Mouse (Mus musculus): ENCODE data around the gene Vkorc1l1. TPM values are rescaled to one million over a fixed set of nuclear protein-coding genes. Genes with fewer than 3 reads are reported as not detected.

Gene Vkorc1l1
- 10 to 100 TPM; 15.3 to 17.9 TPM for polyA plus RNA-seq (2017; shearing (Covaris generic))

GRCm38 (mm10) chr5:129941495-129942045, at the start of gene Vkorc1l1:
Gene Vkorc1l1, plus strand, starts transcription at chr5:129941970.

GRCm38 (mm10) chr5:129895198-129896088, 46.3 kb upstream of the Vkorc1l1 start, which contains the start of gene Zbed5:
Gene Zbed5, plus strand, starts transcription at chr5:129895723.

GRCm38 (mm10) chr5:129898449-129898848, 43.3 kb upstream of the Vkorc1l1 start, which contains the start of gene Phkg1:
Gene Phkg1, minus strand, starts transcription at chr5:129898549.

GRCm38 (mm10) chr5:129908242-129908965, 33.4 kb upstream of the Vkorc1l1 start, which contains the start of gene Nupr1l:
Gene Nupr1l, plus strand, starts transcription at chr5:129908540.

GRCm38 (mm10) chr5:130002301-130003146, 60.8 kb downstream of the Vkorc1l1 start, which contains the start of gene Gusb:
Gene Gusb, minus strand, starts transcription at chr5:130003049.

GRCm38 (mm10) chr5:130029142-130029897, 87.5 kb downstream of the Vkorc1l1 start, which contains the start of the genes Asl and Crcp:
Gene Asl, minus strand, starts transcription at chr5:130029247.
Gene Crcp, plus strand, starts transcription at chr5:130029290.

Other genes starting within 250 kb of the Vkorc1l1 start
- under 1 TPM; 0.30 to 0.54 TPM for gene Sept14, start 233.5 kb upstream of the Vkorc1l1 start, polyA plus RNA-seq (2017; shearing (Covaris generic))
- gene Mrps17, start 226.5 kb upstream of the Vkorc1l1 start, polyA plus RNA-seq (2017; shearing (Covaris generic)): 100 to 1,000 TPM in 1 of 2 experiments, 10 to 100 TPM in 1; 89.5 to 115 TPM
- 10 to 100 TPM; 27.5 to 38.4 TPM for gene Nipsnap2, start 216.9 kb upstream of the Vkorc1l1 start, polyA plus RNA-seq (2017; shearing (Covaris generic))
- 10 to 100 TPM; 54.0 to 61.0 TPM for gene Psph, start 154.5 kb upstream of the Vkorc1l1 start, polyA plus RNA-seq (2017; shearing (Covaris generic))
- 10 to 100 TPM; 22.9 to 40.9 TPM for gene Sumf2, start 95.0 kb upstream of the Vkorc1l1 start, polyA plus RNA-seq (2017; shearing (Covaris generic))
- 100 to 1,000 TPM; 415 to 430 TPM for gene Chchd2, start 54.5 kb upstream of the Vkorc1l1 start, polyA plus RNA-seq (2017; shearing (Covaris generic))
- gene Zbed5, start 46.2 kb upstream of the Vkorc1l1 start, polyA plus RNA-seq (2017; shearing (Covaris generic)): 1 to 10 TPM; 1.3 to 3.4 TPM
- gene Phkg1, start 43.4 kb upstream of the Vkorc1l1 start, polyA plus RNA-seq (2017; shearing (Covaris generic)): 1 to 10 TPM; 1.2 to 1.7 TPM
- 1 to 10 TPM in 1 of 2 experiments, under 1 TPM in 1; 0.36 to 2.4 TPM for gene Nupr1l, start 33.4 kb upstream of the Vkorc1l1 start, polyA plus RNA-seq (2017; shearing (Covaris generic))
- 10 to 100 TPM; 40.4 to 69.0 TPM for gene Gusb, start 61.1 kb downstream of the Vkorc1l1 start, polyA plus RNA-seq (2017; shearing (Covaris generic))
- gene Asl, start 87.3 kb downstream of the Vkorc1l1 start, polyA plus RNA-seq (2017; shearing (Covaris generic)): 10 to 100 TPM; 66.8 to 69.6 TPM
- gene Crcp, start 87.3 kb downstream of the Vkorc1l1 start, polyA plus RNA-seq (2017; shearing (Covaris generic)): 10 to 100 TPM; 41.8 to 45.5 TPM
- 1 to 10 TPM; 6.8 to 7.4 TPM for gene Tpst1, start 131.4 kb downstream of the Vkorc1l1 start, polyA plus RNA-seq (2017; shearing (Covaris generic))
- gene Kctd7, start 202.9 kb downstream of the Vkorc1l1 start, polyA plus RNA-seq (2017; shearing (Covaris generic)): 1 to 10 TPM; 5.1 to 6.2 TPM
- 10 to 100 TPM; 36.9 TPM for gene Rabgef1, start 229.8 kb downstream of the Vkorc1l1 start, polyA plus RNA-seq (2017; shearing (Covaris generic))

Data from inflammation-experienced regulatory T-cells (primary cell).